1 mouse cellular context compared by ENCODE assay signal in genomic region chr6:134420375-134420774, GRCm38 (mm10).
TF ChIP-seq lines count a peak whose summit lies in the region.

No protein-coding gene starts in this region.

TF ChIP-seq in CH12.LX, 34 proteins besides CTCF, POLR2A, EP300 and RAD21 (continued from another document):
- TF ChIP-seq SIN3A (IDR thresholded peaks at IDR 0.05; ENCODE audit: low read length) (no peak; the same call in 1 of the 2 replicates), MAFK (IDR thresholded peaks at IDR 0.05; ENCODE audit: insufficient replicate concordance, low read length) (no peak), CHD2 (IDR thresholded peaks at IDR 0.05; ENCODE audit: low read length) (no peak), E2F4 (IDR thresholded peaks at IDR 0.05; ENCODE audit: insufficient replicate concordance, low read depth, low read length) (no peak), ZMIZ1 (IDR thresholded peaks at IDR 0.05; ENCODE audit: low read depth, low read length) (no peak), MXI1 (IDR thresholded peaks at IDR 0.05; ENCODE audit: low read depth, low read length) (no peak), SMC3 (IDR thresholded peaks at IDR 0.05; ENCODE audit: low read depth, low read length) (no peak), IRF4 (IDR thresholded peaks at IDR 0.05; ENCODE audit: low read depth, low read length) (peak; percentile 55; the same call in 1 of the 2 replicates), USF2 (conservative IDR thresholded peaks at IDR 0.05; ENCODE audit: low read depth, low read length) (no peak), NELFE (IDR thresholded peaks at IDR 0.05; ENCODE audit: low read depth, low read length) (no peak), UBTF (IDR thresholded peaks at IDR 0.05; ENCODE audit: low read depth, low read length) (no peak), PAX5 (IDR thresholded peaks at IDR 0.05; ENCODE audit: low read length) (no peak)
